22 mouse cellular contexts compared by ENCODE assay signal in the genomic region with DNA sequence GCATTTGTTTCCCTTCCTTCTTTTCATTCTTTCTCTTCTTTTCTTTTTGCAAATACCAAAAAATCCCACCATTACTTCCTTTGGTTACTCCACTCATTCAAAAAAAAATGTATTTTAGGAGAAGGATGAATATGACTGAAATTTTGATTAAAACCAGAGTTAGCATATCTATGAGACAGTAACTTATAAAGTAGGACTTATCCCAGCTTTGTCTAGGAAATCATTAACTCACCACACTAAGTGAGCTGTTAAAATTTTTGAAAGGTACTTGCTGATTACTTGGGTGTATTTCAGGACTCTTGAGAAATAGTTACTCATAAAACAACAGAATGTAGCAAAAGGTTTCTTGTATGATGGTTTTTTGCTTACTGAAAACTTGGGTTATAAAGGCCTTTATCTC. TPM values are rescaled to one million over a fixed set of nuclear protein-coding genes. Genes with fewer than 3 reads are reported as not detected.
DNase-seq lines count a peak whose midpoint lies in the region; ATAC-seq and TF ChIP-seq lines count a peak whose summit lies in the region.
"Had no signal": no experiment of that assay in that cellular context is flagged by ENCODE, and none has a peak within 500 bp of the region (broad histone marks: within the 10 kb centered on the region; RNA-seq: fewer than 3 reads in every experiment).

No protein-coding gene starts in this region.

- no peak for TF ChIP-seq CTCF in intestine, postnatal 0 days (IDR thresholded peaks at IDR 0.05; ENCODE audit: low read depth)
- no peak for TF ChIP-seq CTCF in lung, adult 2 months (IDR thresholded peaks at IDR 0.05; ENCODE audit: insufficient read depth, low read length)
- TF ChIP-seq CTCF in embryonic fibroblast, embryonic 13.5 days (IDR thresholded peaks at IDR 0.05; ENCODE audit: borderline replicate concordance, insufficient read depth, low read length) = no peak

- no peak for DNase-seq in lung, adult 2 months
- DNase-seq: adrenal gland, adult 2 months; adrenal gland, postnatal 36 days; B cell, adult 2 months; cerebellum, adult 18-20 months; cerebellum, postnatal 10 days; forebrain, postnatal 0 days; heart, adult 2 months; heart, postnatal 14 days; midbrain, embryonic 14.5 days; right cerebral cortex, postnatal 25 days had no signal

- no peak overlapping the region for H3K9ac ChIP-seq in intestine, embryonic 15.5 days
- no peak overlapping the region for H3K9ac ChIP-seq in intestine, postnatal 0 days (ENCODE audit: low read depth, low read length)
- H3K9ac ChIP-seq in lung, embryonic 16.5 days (ENCODE audit: low read length) = no peak overlapping the region
- H3K9ac ChIP-seq: forebrain, embryonic 12.5 days; forebrain, postnatal 0 days; limb, embryonic 12.5 days; liver, embryonic 15.5 days; stomach, embryonic 15.5 days had no signal

- peaks cover 99% of the 10 kb centered on the region for H3K79me2 ChIP-seq in myocyte (ENCODE audit: control insufficient read depth, insufficient read depth)

- no peak overlapping the region for H3K4me2 ChIP-seq in intestine, embryonic 15.5 days (replicated peaks)
- no peak overlapping the region for H3K4me2 ChIP-seq in intestine, postnatal 0 days (replicated peaks; ENCODE audit: low read depth)
- H3K4me2 ChIP-seq in lung, embryonic 16.5 days (ENCODE audit: low read depth, low read length) = no peak overlapping the region
- peak overlapping the region; percentile 59 for H3K4me2 ChIP-seq in myocyte (ENCODE audit: low read depth)
- H3K4me2 ChIP-seq: forebrain, embryonic 12.5 days; limb, embryonic 12.5 days; liver, embryonic 15.5 days; stomach, embryonic 15.5 days had no signal

- no peaks in the 10 kb centered on the region for H3K4me1 ChIP-seq in intestine, embryonic 15.5 days (replicated peaks)
- 0 out of 2 replicates have a peak, but pooled peaks cover 4% of the 10 kb centered on the region for H3K4me1 ChIP-seq in intestine, postnatal 0 days (replicated peaks; ENCODE audit: control insufficient read depth, insufficient read depth, low read length)
- H3K4me1 ChIP-seq in lung, embryonic 16.5 days (replicated peaks; ENCODE audit: control insufficient read depth, insufficient read depth, low read length) = peaks cover 6% of the 10 kb centered on the region
- peaks cover 6% of the 10 kb centered on the region for H3K4me1 ChIP-seq in lung, adult 2 months (ENCODE audit: control insufficient read depth, insufficient read depth, low read length)
- peaks cover 3% of the 10 kb centered on the region for H3K4me1 ChIP-seq in embryonic fibroblast, embryonic 13.5 days (ENCODE audit: control insufficient read depth, insufficient read depth, low read length)
- H3K4me1 ChIP-seq: liver, embryonic 15.5 days; stomach, embryonic 15.5 days had no signal

- peak; percentile 67 for ATAC-seq in intestine, embryonic 15.5 days
- no peak for ATAC-seq in intestine, postnatal 0 days
- 0 out of 2 replicates have a peak, but pooled peaks have one; percentile 26 for ATAC-seq in lung, embryonic 16.5 days (ENCODE audit: low read depth)
- ATAC-seq: activated CD4-positive, CD25-positive, alpha-beta regulatory T cell, adult 4 months; forebrain, postnatal 0 days; hindbrain, embryonic 16.5 days had no signal

- H3K4me3 ChIP-seq in intestine, embryonic 15.5 days (replicated peaks) = no peak overlapping the region
- no peak overlapping the region for H3K4me3 ChIP-seq in intestine, postnatal 0 days (ENCODE audit: low read depth, low read length)
- no peak overlapping the region for H3K4me3 ChIP-seq in lung, embryonic 16.5 days (ENCODE audit: low read length)
- H3K4me3 ChIP-seq in lung, adult 2 months (replicated peaks; ENCODE audit: extremely low read depth, low read depth, low read length) = no peak overlapping the region
- no peak overlapping the region for H3K4me3 ChIP-seq in embryonic fibroblast, embryonic 13.5 days (ENCODE audit: insufficient read depth, low read length)
- H3K4me3 ChIP-seq in myocyte = no peak overlapping the region
- H3K4me3 ChIP-seq: forebrain, embryonic 12.5 days; heart, adult 2 months; limb, embryonic 12.5 days; liver, embryonic 15.5 days; stomach, embryonic 15.5 days had no signal

- no peak overlapping the region for H3ac ChIP-seq in myocyte (ENCODE audit: control insufficient read depth, insufficient read length)

- no peak for TF ChIP-seq POLR2A in lung, adult 2 months (IDR thresholded peaks at IDR 0.05; ENCODE audit: borderline replicate concordance, extremely low read depth, low read depth, low read length)
- no peak for TF ChIP-seq POLR2A in embryonic fibroblast, embryonic 13.5 days (IDR thresholded peaks at IDR 0.05; ENCODE audit: low read depth, low read length)
- TF ChIP-seq POLR2A in myocyte (IDR thresholded peaks at IDR 0.05; ENCODE audit: insufficient read length, low read depth) = no peak

- no peaks in the 10 kb centered on the region for H3K9me3 ChIP-seq in intestine, embryonic 15.5 days
- H3K9me3 ChIP-seq in intestine, postnatal 0 days (ENCODE audit: control insufficient read depth) = no peaks in the 10 kb centered on the region
- H3K9me3 ChIP-seq in lung, embryonic 16.5 days (ENCODE audit: control insufficient read depth, low read length) = no peaks in the 10 kb centered on the region
- H3K9me3 ChIP-seq: forebrain, embryonic 12.5 days; limb, embryonic 12.5 days; liver, embryonic 15.5 days; stomach, embryonic 15.5 days had no signal

- H3K36me3 ChIP-seq in intestine, embryonic 15.5 days = no peaks in the 10 kb centered on the region
- no peaks in the 10 kb centered on the region for H3K36me3 ChIP-seq in intestine, postnatal 0 days (ENCODE audit: control insufficient read depth, insufficient read depth)
- no peaks in the 10 kb centered on the region for H3K36me3 ChIP-seq in lung, embryonic 16.5 days (ENCODE audit: control insufficient read depth, insufficient read depth, low read length)
- peaks cover 5% of the 10 kb centered on the region for H3K36me3 ChIP-seq in myocyte (ENCODE audit: control insufficient read depth, insufficient read depth)
- H3K36me3 ChIP-seq: forebrain, embryonic 12.5 days; limb, embryonic 12.5 days; liver, embryonic 15.5 days; stomach, embryonic 15.5 days had no signal

- no peak overlapping the region for H3K27ac ChIP-seq in intestine, embryonic 15.5 days
- H3K27ac ChIP-seq in intestine, postnatal 0 days (ENCODE audit: low read depth, low read length) = no peak overlapping the region
- H3K27ac ChIP-seq in lung, embryonic 16.5 days (ENCODE audit: low read length) = peak overlapping the region; percentile 61; the same call in 1 of the 2 replicates
- peak overlapping the region; percentile 18; the same call in 1 of the 2 replicates for H3K27ac ChIP-seq in embryonic fibroblast, embryonic 13.5 days (ENCODE audit: insufficient read depth, low read length)
- H3K27ac ChIP-seq: forebrain, embryonic 12.5 days; heart, adult 2 months; limb, embryonic 12.5 days; liver, embryonic 15.5 days; stomach, embryonic 15.5 days had no signal

- no peaks in the 10 kb centered on the region for H3K27me3 ChIP-seq in intestine, embryonic 15.5 days (replicated peaks)
- H3K27me3 ChIP-seq in intestine, postnatal 0 days (replicated peaks; ENCODE audit: control insufficient read depth, insufficient read depth, low read length) = no peaks in the 10 kb centered on the region
- no peaks in the 10 kb centered on the region for H3K27me3 ChIP-seq in lung, embryonic 16.5 days (ENCODE audit: control insufficient read depth, insufficient read depth, low read depth, low read length)
- no peaks in the 10 kb centered on the region for H3K27me3 ChIP-seq in myocyte (ENCODE audit: control insufficient read depth, insufficient read depth, insufficient read length)
- H3K27me3 ChIP-seq: limb, embryonic 12.5 days; liver, embryonic 15.5 days; stomach, embryonic 15.5 days had no signal

TF ChIP-seq in myocyte, 11 proteins besides CTCF, POLR2A, EP300 and RAD21:
- no peak for TF ChIP-seq TCF3 (IDR thresholded peaks at IDR 0.05; ENCODE audit: insufficient read length, low read depth)
- no peak for TF ChIP-seq MAX (IDR thresholded peaks at IDR 0.05; ENCODE audit: low read depth)
- no peak for TF ChIP-seq USF1 (IDR thresholded peaks at IDR 0.05; ENCODE audit: low read depth)
- no peak for TF ChIP-seq POLR2AphosphoS2 (IDR thresholded peaks at IDR 0.05; ENCODE audit: insufficient read length, low read depth)
- no peak for TF ChIP-seq SRF (IDR thresholded peaks at IDR 0.05; ENCODE audit: control insufficient read depth, insufficient read length, low read depth)

RNA-seq across cellular contexts. Expression of gene Wls, which starts 8.7 kb away (rescaled TPM):
- 76.3 and 82.2 TPM in 2 replicates for polyA plus RNA-seq in intestine, embryonic 15.5 days (2015; fragmentation: Nextera tagmentation; extraction: Ambion mirVana)
- 30.3 and 30.5 TPM in 2 replicates for polyA plus RNA-seq in intestine, postnatal 0 days (2015; fragmentation: Nextera tagmentation; extraction: Ambion mirVana)
- 190 and 194 TPM in 2 replicates for polyA plus RNA-seq in lung, embryonic 16.5 days (2015; fragmentation: Nextera tagmentation; extraction: Ambion mirVana)
- polyA plus RNA-seq in lung, adult 2 months (2012; rRNA removed) = 31.3 and 56.4 TPM in 2 replicates
- polyA plus RNA-seq in embryonic fibroblast, embryonic 13.5 days (2011; ENCODE audit: insufficient read length, low read depth, missing spikeins) = 356 and 416 TPM in 2 replicates
- polyA plus RNA-seq in myocyte (2012; fragmentation: generic; extraction: Trizol) = 187 TPM

Comparison
In these comparisons a context has a peak if more than half of its experiments do, and no peak if none do; other contexts are left out.
1. H3K27ac ChIP-seq: peak in lung, embryonic 16.5 days (single experiment) and embryonic fibroblast, embryonic 13.5 days (single experiment); none in intestine, embryonic 15.5 days (single experiment) and intestine, postnatal 0 days (single experiment).